Mouse (Mus musculus) thymus, postnatal 25 days (tissue): ENCODE measurements around the gene Prss33.
A peak's percentile ranks its signal among the peaks of the same experiment; 100 is the strongest.

Experiments
- DNase-seq: peaks from one replicate; pipeline ENCODE4 v3.0.0; 2022

Prss33 gene

GRCm38 (mm10) chr17:23823614-23824013 is 12.2 kb downstream of the Prss33 start:
- DNase-seq = no peak

GRCm38 (mm10) chr17:23823018-23823417 is 12.8 kb downstream of the Prss33 start:
- DNase-seq = no peak

GRCm38 (mm10) chr17:23822094-23822493 is 13.8 kb downstream of the Prss33 start:
- no peak for DNase-seq

- DNase-seq = no peak
Measured at GRCm38 (mm10) chr17:23820731-23821130, 15.1 kb downstream of the Prss33 start.

- no peak for DNase-seq
Measured at GRCm38 (mm10) chr17:23819235-23819634, 16.6 kb downstream of the Prss33 start.

- no peak for DNase-seq
Measured at GRCm38 (mm10) chr17:23818579-23818978, 17.3 kb downstream of the Prss33 start.

GRCm38 (mm10) chr17:23815641-23816040 is 20.2 kb downstream of the Prss33 start:
- DNase-seq = no peak

- no peak for DNase-seq
Measured at GRCm38 (mm10) chr17:23807918-23808317, 27.9 kb downstream of the Prss33 start.

- DNase-seq = no peak
Measured at GRCm38 (mm10) chr17:23806867-23807266, 29.0 kb downstream of the Prss33 start.

GRCm38 (mm10) chr17:23804426-23805085 is 31.3 kb downstream of the Prss33 start:
- no peak for DNase-seq

GRCm38 (mm10) chr17:23803366-23804041 is 32.4 kb downstream of the Prss33 start:
- DNase-seq = peak; percentile 77

- peak; percentile 95 for DNase-seq
Measured at GRCm38 (mm10) chr17:23802746-23803365, 33.0 kb downstream of the Prss33 start.

GRCm38 (mm10) chr17:23801627-23802026 is 34.2 kb downstream of the Prss33 start:
- no peak for DNase-seq

GRCm38 (mm10) chr17:23797316-23797715 is 38.5 kb downstream of the Prss33 start:
- no peak for DNase-seq

GRCm38 (mm10) chr17:23795323-23795722 is 40.5 kb downstream of the Prss33 start:
- no peak for DNase-seq

- DNase-seq = no peak
Measured at GRCm38 (mm10) chr17:23791079-23791357, 44.8 kb downstream of the Prss33 start.

- peak; percentile 59 for DNase-seq
Measured at GRCm38 (mm10) chr17:23790269-23791078, 45.4 kb downstream of the Prss33 start, which contains the start of gene Srrm2. TSS of gene Srrm2 (plus strand) at chr17:23790532.

- no peak for DNase-seq
Measured at GRCm38 (mm10) chr17:23789749-23790268, 46.0 kb downstream of the Prss33 start.

- DNase-seq = no peak
Measured at GRCm38 (mm10) chr17:23788973-23789372, 46.9 kb downstream of the Prss33 start.

- DNase-seq = no peak
Measured at GRCm38 (mm10) chr17:23786510-23786931, 49.3 kb downstream of the Prss33 start.

GRCm38 (mm10) chr17:23785561-23786471 is 50.0 kb downstream of the Prss33 start, which contains the start of gene Flywch2:
TSS of gene Flywch2 (minus strand) at chr17:23786081.
- peak; percentile 70 for DNase-seq

GRCm38 (mm10) chr17:23783352-23783751 is 52.5 kb downstream of the Prss33 start:
- DNase-seq = no peak
